Mouse (Mus musculus): Measurements from ENCODE around the gene Stambp. TPM values are rescaled to one million over a fixed set of nuclear protein-coding genes. Genes with fewer than 3 reads are reported as not detected.

Gene Stambp
- 49.6 and 52.4 TPM in 2 replicates for polyA plus RNA-seq (2015; fragmentation: Nextera tagmentation; extraction: Ambion mirVana)

- ATAC-seq (replicated peaks): peak; percentile 85
- Histone ChIP-seq H3K36me3 (0 out of 2 replicates have a peak, but pooled peaks cover 7% of the 10 kb centered on the region), H3K4me1 (peaks cover 21% of the 10 kb centered on the region), H3K4me3 (peak within 1 kb of the TSS; percentile 86), H3K9ac (replicated peaks) (peak within 1 kb of the TSS; percentile 79), H3K27ac (replicated peaks) (peak within 1 kb of the TSS; percentile 94), H3K9me3 (no peaks in the 10 kb centered on the region), H3K27me3 (peaks cover 7% of the 10 kb centered on the region; the same call in 1 of the 2 replicates), H3K4me2 (replicated peaks) (peak within 1 kb of the TSS; percentile 93)
- WGBS: 0% methylated on average over 9 of the region's 11 CpGs
These were observed at the start of gene Stambp for GRCm38 (mm10) chr6:83572671-83573070. Stambp (minus strand) TSS chr6:83572729.

- no peak overlapping the region for H3K4me3 ChIP-seq
- H3K27me3 ChIP-seq: no peaks in the 10 kb centered on the region
- no peak for ATAC-seq (replicated peaks)
- no peak overlapping the region for H3K27ac ChIP-seq (replicated peaks)
- no peaks in the 10 kb centered on the region for H3K9me3 ChIP-seq
- no peak overlapping the region for H3K9ac ChIP-seq (replicated peaks)
- no peaks in the 10 kb centered on the region for H3K4me1 ChIP-seq
- 67% methylated on average over 9 of the region's 9 CpGs for WGBS
- no peaks in the 10 kb centered on the region for H3K36me3 ChIP-seq
- no peak overlapping the region for H3K4me2 ChIP-seq (replicated peaks)
These were observed 47.4 kb upstream of the Stambp start for GRCm38 (mm10) chr6:83619955-83620354.

- H3K36me3 ChIP-seq: no peaks in the 10 kb centered on the region
- H3K4me1 ChIP-seq: no peaks in the 10 kb centered on the region
- H3K4me2 ChIP-seq (replicated peaks): no peak overlapping the region
- no peaks in the 10 kb centered on the region for H3K27me3 ChIP-seq
- WGBS: 85% methylated on average over 15 of the region's 15 CpGs
- no peak for ATAC-seq (replicated peaks)
- no peaks in the 10 kb centered on the region for H3K9me3 ChIP-seq
- no peak overlapping the region for H3K27ac ChIP-seq (replicated peaks)
- no peak overlapping the region for H3K4me3 ChIP-seq
- H3K9ac ChIP-seq (replicated peaks): no peak overlapping the region
These were observed 45.2 kb upstream of the Stambp start for GRCm38 (mm10) chr6:83617581-83618335.

GRCm38 (mm10) chr6:83616512-83616911, 44.0 kb upstream of the Stambp start:
- no peaks in the 10 kb centered on the region for H3K27me3 ChIP-seq
- 84% methylated on average over 5 of the region's 5 CpGs for WGBS
- ATAC-seq (replicated peaks): no peak
- no peaks in the 10 kb centered on the region for H3K9me3 ChIP-seq
- no peak overlapping the region for H3K4me2 ChIP-seq (replicated peaks)
- no peaks in the 10 kb centered on the region for H3K36me3 ChIP-seq
- no peak overlapping the region for H3K4me3 ChIP-seq
- no peak overlapping the region for H3K27ac ChIP-seq (replicated peaks)
- H3K9ac ChIP-seq (replicated peaks): no peak overlapping the region
- no peaks in the 10 kb centered on the region for H3K4me1 ChIP-seq

- Histone ChIP-seq H3K4me1 (no peaks in the 10 kb centered on the region), H3K4me3 (no peak overlapping the region), H3K27ac (replicated peaks) (no peak overlapping the region), H3K36me3 (no peaks in the 10 kb centered on the region), H3K9me3 (no peaks in the 10 kb centered on the region), H3K9ac (replicated peaks) (no peak overlapping the region), H3K4me2 (replicated peaks) (no peak overlapping the region), H3K27me3 (no peaks in the 10 kb centered on the region)
- WGBS: 98% methylated on average over 4 of the region's 4 CpGs
- ATAC-seq (replicated peaks): no peak
These were observed 41.9 kb upstream of the Stambp start for GRCm38 (mm10) chr6:83614469-83614868.

GRCm38 (mm10) chr6:83612976-83613375, 40.4 kb upstream of the Stambp start:
- Histone ChIP-seq H3K4me1 (no peaks in the 10 kb centered on the region), H3K27ac (replicated peaks) (no peak overlapping the region), H3K4me2 (replicated peaks) (no peak overlapping the region), H3K36me3 (no peaks in the 10 kb centered on the region), H3K9me3 (no peaks in the 10 kb centered on the region), H3K4me3 (no peak overlapping the region), H3K9ac (replicated peaks) (no peak overlapping the region), H3K27me3 (no peaks in the 10 kb centered on the region)
- no peak for ATAC-seq (replicated peaks)
- 97% methylated on average over 1 of the region's 1 CpGs for WGBS

GRCm38 (mm10) chr6:83599636-83600174, 27.2 kb upstream of the Stambp start:
- Histone ChIP-seq H3K4me3 (no peak overlapping the region), H3K4me2 (replicated peaks) (no peak overlapping the region), H3K9ac (replicated peaks) (no peak overlapping the region), H3K27ac (replicated peaks) (no peak overlapping the region), H3K4me1 (peaks cover 5% of the 10 kb centered on the region; the same call in 1 of the 2 replicates), H3K36me3 (no peaks in the 10 kb centered on the region), H3K9me3 (no peaks in the 10 kb centered on the region), H3K27me3 (no peaks in the 10 kb centered on the region; the same call in 1 of the 2 replicates)
- 91% methylated on average over 6 of the region's 6 CpGs for WGBS
- ATAC-seq (replicated peaks): no peak

- no peaks in the 10 kb centered on the region for H3K36me3 ChIP-seq
- H3K9ac ChIP-seq (replicated peaks): peak overlapping the region; percentile 40
- 37% methylated on average over 24 of the region's 24 CpGs for WGBS
- H3K4me2 ChIP-seq (replicated peaks): peak overlapping the region; percentile 53
- ATAC-seq (replicated peaks): peak; percentile 11; the same call in 1 of the 2 replicates
- no peak overlapping the region for H3K27ac ChIP-seq (replicated peaks)
- peak overlapping the region; percentile 34 for H3K4me3 ChIP-seq
- no peaks in the 10 kb centered on the region; the same call in 1 of the 2 replicates for H3K27me3 ChIP-seq
- peaks cover 5% of the 10 kb centered on the region; the same call in 1 of the 2 replicates for H3K4me1 ChIP-seq
- no peaks in the 10 kb centered on the region for H3K9me3 ChIP-seq
These were observed 26.6 kb upstream of the Stambp start for GRCm38 (mm10) chr6:83599060-83599550.

- Histone ChIP-seq H3K9me3 (no peaks in the 10 kb centered on the region), H3K4me2 (replicated peaks) (peak overlapping the region; percentile 53), H3K4me1 (peaks cover 5% of the 10 kb centered on the region; the same call in 1 of the 2 replicates), H3K27ac (replicated peaks) (no peak overlapping the region), H3K27me3 (no peaks in the 10 kb centered on the region; the same call in 1 of the 2 replicates), H3K36me3 (no peaks in the 10 kb centered on the region), H3K4me3 (peak overlapping the region; percentile 34), H3K9ac (replicated peaks) (peak overlapping the region; percentile 40)
- WGBS: 10% methylated on average over 9 of the region's 9 CpGs
- peak; percentile 46; the same call in 1 of the 2 replicates for ATAC-seq (replicated peaks)
These were observed 26.1 kb upstream of the Stambp start for GRCm38 (mm10) chr6:83598646-83599045.

- 52% methylated on average over 3 of the region's 3 CpGs for WGBS
- ATAC-seq (replicated peaks): no peak
- H3K4me2 ChIP-seq (replicated peaks): no peak overlapping the region
These were observed 25.5 kb upstream of the Stambp start for GRCm38 (mm10) chr6:83597988-83598387.

GRCm38 (mm10) chr6:83595035-83595434, 22.5 kb upstream of the Stambp start:
- H3K9ac ChIP-seq (replicated peaks): no peak overlapping the region
- no peaks in the 10 kb centered on the region; the same call in 1 of the 2 replicates for H3K27me3 ChIP-seq
- H3K4me1 ChIP-seq: peaks cover 5% of the 10 kb centered on the region; the same call in 1 of the 2 replicates
- no peaks in the 10 kb centered on the region for H3K36me3 ChIP-seq
- WGBS: 88% methylated on average over 2 of the region's 2 CpGs
- H3K4me3 ChIP-seq: no peak overlapping the region
- H3K4me2 ChIP-seq (replicated peaks): no peak overlapping the region
- ATAC-seq (replicated peaks): no peak
- H3K27ac ChIP-seq (replicated peaks): no peak overlapping the region
- H3K9me3 ChIP-seq: no peaks in the 10 kb centered on the region

More at GRCm38 (mm10) chr6:83597988-83598387, 25.5 kb upstream of the Stambp start:
- Histone ChIP-seq H3K36me3 (no peaks in the 10 kb centered on the region), H3K4me1 (peaks cover 5% of the 10 kb centered on the region; the same call in 1 of the 2 replicates), H3K4me3 (no peak overlapping the region), H3K9me3 (no peaks in the 10 kb centered on the region), H3K27ac (replicated peaks) (no peak overlapping the region), H3K9ac (replicated peaks) (no peak overlapping the region), H3K27me3 (no peaks in the 10 kb centered on the region; the same call in 1 of the 2 replicates)

GRCm38 (mm10) chr6:83593896-83594295, 21.4 kb upstream of the Stambp start:
- Histone ChIP-seq H3K36me3 (no peaks in the 10 kb centered on the region), H3K27me3 (no peaks in the 10 kb centered on the region), H3K4me1 (peaks cover 2% of the 10 kb centered on the region; the same call in 1 of the 2 replicates), H3K9me3 (no peaks in the 10 kb centered on the region), H3K4me2 (replicated peaks) (no peak overlapping the region), H3K27ac (replicated peaks) (no peak overlapping the region), H3K9ac (replicated peaks) (no peak overlapping the region), H3K4me3 (no peak overlapping the region)
- no peak for ATAC-seq (replicated peaks)
- 84% methylated on average over 7 of the region's 7 CpGs for WGBS

Data from forebrain, embryonic 15.5 days (tissue).